ENCODE assay signal across 8 mouse cellular contexts in genomic region chr5:121710402-121710801, GRCm38 (mm10). TPM values are rescaled to one million over a fixed set of nuclear protein-coding genes. Genes with fewer than 3 reads are reported as not detected.
A peak's percentile ranks its signal among the peaks of the same experiment; 100 is the strongest.
DNase-seq lines count a peak whose midpoint lies in the region; ATAC-seq and TF ChIP-seq lines count a peak whose summit lies in the region.

No protein-coding gene starts in this region.

- no peak for TF ChIP-seq CTCF in kidney, postnatal 0 days (IDR thresholded peaks at IDR 0.05; ENCODE audit: low read depth)

- H3K9ac ChIP-seq in kidney, postnatal 0 days (ENCODE audit: low read depth, low read length), result no peak overlapping the region
- H3K9ac ChIP-seq in intestine, embryonic 15.5 days, result no peak overlapping the region

- peaks cover 4% of the 10 kb centered on the region for H3K4me1 ChIP-seq in kidney, postnatal 0 days (replicated peaks; ENCODE audit: insufficient read depth, low read length)
- peaks cover 31% of the 10 kb centered on the region for H3K4me1 ChIP-seq in embryonic facial prominence, embryonic 10.5 days
- H3K4me1 ChIP-seq in intestine, embryonic 15.5 days (replicated peaks), result peaks cover 12% of the 10 kb centered on the region

- H3ac ChIP-seq in myocyte (ENCODE audit: control insufficient read depth, insufficient read length), result peak overlapping the region; percentile 94

- peak overlapping the region; percentile 99; the same call in 1 of the 2 replicates for H3K4me3 ChIP-seq in kidney, postnatal 0 days (replicated peaks; ENCODE audit: low read depth, low read length)
- H3K4me3 ChIP-seq in embryonic facial prominence, embryonic 10.5 days, result peak overlapping the region; percentile 78
- H3K4me3 ChIP-seq in intestine, embryonic 15.5 days (replicated peaks), result peak overlapping the region; percentile 99; the same call in 1 of the 2 replicates
- peak overlapping the region; percentile 86 for H3K4me3 ChIP-seq in myocyte

- peak overlapping the region; percentile 83 for H3K4me2 ChIP-seq in kidney, postnatal 0 days (ENCODE audit: low read length)
- peak overlapping the region; percentile 69 for H3K4me2 ChIP-seq in intestine, embryonic 15.5 days (replicated peaks)
- H3K4me2 ChIP-seq in myocyte (ENCODE audit: low read depth), result peak overlapping the region; percentile 89

- H3K27ac ChIP-seq in kidney, postnatal 0 days, result peak overlapping the region; percentile 98
- H3K27ac ChIP-seq in embryonic facial prominence, embryonic 10.5 days (replicated peaks), result no peak overlapping the region
- H3K27ac ChIP-seq in intestine, embryonic 15.5 days, result 0 out of 2 replicates have a peak overlapping the region, but pooled peaks have one; percentile 27

- TF ChIP-seq POLR2A in myocyte (IDR thresholded peaks at IDR 0.05; ENCODE audit: insufficient read length, low read depth), result no peak

- H3K9me3 ChIP-seq in kidney, postnatal 0 days (replicated peaks; ENCODE audit: low read length), result no peaks in the 10 kb centered on the region
- no peaks in the 10 kb centered on the region for H3K9me3 ChIP-seq in embryonic facial prominence, embryonic 10.5 days
- H3K9me3 ChIP-seq in intestine, embryonic 15.5 days, result no peaks in the 10 kb centered on the region; the same call in 1 of the 2 replicates

- DNase-seq in kidney, postnatal 0 days (ENCODE audit: low spot score), result no peak
- no peak for DNase-seq in kidney, adult 11 months
- no peak for DNase-seq in embryonic facial prominence, embryonic 10.5 days (ENCODE audit: low spot score)
- no peak for DNase-seq in cerebellum, postnatal 10 days
- DNase-seq in adrenal gland, adult (ENCODE audit: inconsistent age in 2 of 2, low spot score in 1 of 2), result no peak
- DNase-seq in frontal cortex, postnatal 25 days (ENCODE audit: low spot score in 2 of 2), result no peak

- 37% methylated on average over 2 of the region's 2 CpGs for WGBS in kidney, postnatal 0 days
- 32% methylated on average over 2 of the region's 2 CpGs for WGBS in embryonic facial prominence, embryonic 10.5 days
- WGBS in intestine, embryonic 15.5 days, result 35% methylated on average over 2 of the region's 2 CpGs

- H3K79me2 ChIP-seq in myocyte (ENCODE audit: control insufficient read depth, insufficient read depth), result peaks cover 25% of the 10 kb centered on the region

- H3K27me3 ChIP-seq in kidney, postnatal 0 days (ENCODE audit: insufficient read depth, low read length), result no peaks in the 10 kb centered on the region
- no peaks in the 10 kb centered on the region for H3K27me3 ChIP-seq in embryonic facial prominence, embryonic 10.5 days (replicated peaks; ENCODE audit: low read depth, poor library complexity, severe bottlenecking)
- no peaks in the 10 kb centered on the region for H3K27me3 ChIP-seq in intestine, embryonic 15.5 days (replicated peaks)
- H3K27me3 ChIP-seq in myocyte (ENCODE audit: control insufficient read depth, insufficient read depth, insufficient read length), result no peaks in the 10 kb centered on the region

- ATAC-seq in kidney, postnatal 0 days (replicated peaks; ENCODE audit: low FRiP score, low read depth), result no peak
- ATAC-seq in intestine, embryonic 15.5 days, result no peak

- H3K36me3 ChIP-seq in kidney, postnatal 0 days (ENCODE audit: insufficient read depth, low read length), result no peaks in the 10 kb centered on the region
- peaks cover 8% of the 10 kb centered on the region; the same call in 1 of the 2 replicates for H3K36me3 ChIP-seq in embryonic facial prominence, embryonic 10.5 days (replicated peaks)
- H3K36me3 ChIP-seq in intestine, embryonic 15.5 days, result no peaks in the 10 kb centered on the region
- no peaks in the 10 kb centered on the region for H3K36me3 ChIP-seq in myocyte (ENCODE audit: control insufficient read depth, insufficient read depth)

TF ChIP-seq in myocyte, 11 proteins besides CTCF, POLR2A, EP300 and RAD21:
- no peak for TF ChIP-seq REST (IDR thresholded peaks at IDR 0.05; ENCODE audit: insufficient read depth, insufficient read length)
- TF ChIP-seq MYOD1 (IDR thresholded peaks at IDR 0.05; ENCODE audit: control insufficient read depth in 1 of 3, insufficient read length in 2 of 3, low read depth in 2 of 3), result no peak
- no peak for TF ChIP-seq SRF (IDR thresholded peaks at IDR 0.05; ENCODE audit: control insufficient read depth, insufficient read length, low read depth)
- no peak for TF ChIP-seq TCF12 (IDR thresholded peaks at IDR 0.05; ENCODE audit: insufficient read depth, poor library complexity, severe bottlenecking)
- no peak for TF ChIP-seq CEBPB (IDR thresholded peaks at IDR 0.05; ENCODE audit: insufficient read depth, poor library complexity, severe bottlenecking)
- TF ChIP-seq TCF3 (IDR thresholded peaks at IDR 0.05; ENCODE audit: insufficient read length, low read depth), result no peak
- no peak for TF ChIP-seq POLR2AphosphoS2 (IDR thresholded peaks at IDR 0.05; ENCODE audit: insufficient read length, low read depth)
- no peak for TF ChIP-seq MYOG (IDR thresholded peaks at IDR 0.05; ENCODE audit: control insufficient read depth in 1 of 3, insufficient read depth in 1 of 3, insufficient read length in 2 of 3, low read depth in 2 of 3)

RNA-seq across cellular contexts. Expression of gene Atxn2, which starts 0.7 kb away (rescaled TPM):
- 53.7 and 68.5 TPM in 2 replicates for polyA plus RNA-seq in kidney, postnatal 0 days (2015; fragmentation: Nextera tagmentation; extraction: Ambion mirVana)
- 44.5 and 44.9 TPM in 2 replicates for polyA plus RNA-seq in embryonic facial prominence, embryonic 10.5 days (2016; fragmentation: Nextera tagmentation; extraction: Ambion mirVana)
- 56.7 and 59.0 TPM in 2 replicates for polyA plus RNA-seq in intestine, embryonic 15.5 days (2015; fragmentation: Nextera tagmentation; extraction: Ambion mirVana)
- 95.3 TPM for polyA plus RNA-seq in myocyte (2012; fragmentation: generic; extraction: Trizol)

RNA-seq across cellular contexts. Expression of gene Brap, which starts 50.0 kb away (rescaled TPM):
- polyA plus RNA-seq in kidney, postnatal 0 days (2015; fragmentation: Nextera tagmentation; extraction: Ambion mirVana), result 37.3 and 39.2 TPM in 2 replicates
- polyA plus RNA-seq in embryonic facial prominence, embryonic 10.5 days (2016; fragmentation: Nextera tagmentation; extraction: Ambion mirVana), result 41.9 and 44.5 TPM in 2 replicates
- 31.7 and 34.0 TPM in 2 replicates for polyA plus RNA-seq in intestine, embryonic 15.5 days (2015; fragmentation: Nextera tagmentation; extraction: Ambion mirVana)
- 40.9 TPM for polyA plus RNA-seq in myocyte (2012; fragmentation: generic; extraction: Trizol)

RNA-seq across cellular contexts. Expression of gene Acad10, which starts 50.1 kb away (rescaled TPM):
- 7.6 and 8.2 TPM in 2 replicates for polyA plus RNA-seq in kidney, postnatal 0 days (2015; fragmentation: Nextera tagmentation; extraction: Ambion mirVana)
- 2.6 and 3.2 TPM in 2 replicates for polyA plus RNA-seq in embryonic facial prominence, embryonic 10.5 days (2016; fragmentation: Nextera tagmentation; extraction: Ambion mirVana)
- 4.6 and 6.9 TPM in 2 replicates for polyA plus RNA-seq in intestine, embryonic 15.5 days (2015; fragmentation: Nextera tagmentation; extraction: Ambion mirVana)
- polyA plus RNA-seq in myocyte (2012; fragmentation: generic; extraction: Trizol), result 4.7 TPM
